ENCODE assay signal across 8 mouse cellular contexts in genomic region chr4:118134485-118135365, GRCm38 (mm10). TPM values are rescaled to one million over a fixed set of nuclear protein-coding genes. Genes with fewer than 3 reads are reported as not detected.
DNase-seq lines count a peak whose midpoint lies in the region; ATAC-seq and TF ChIP-seq lines count a peak whose summit lies in the region.

Gene St3gal3 (minus strand): TSS chr4:118134914.

- peak within 1 kb of the TSS; percentile 67 for H3K9ac ChIP-seq in forebrain, postnatal 0 days
- peak within 1 kb of the TSS; percentile 84 for H3K9ac ChIP-seq in lung, embryonic 15.5 days

- peaks cover 65% of the 10 kb centered on the region for H3K36me3 ChIP-seq in G1E (replicated peaks)
- H3K36me3 ChIP-seq in forebrain, postnatal 0 days (ENCODE audit: insufficient read depth), result peaks cover 32% of the 10 kb centered on the region
- H3K36me3 ChIP-seq in lung, embryonic 15.5 days, result peaks cover 36% of the 10 kb centered on the region

- H3K27ac ChIP-seq in forebrain, postnatal 0 days (ENCODE audit: low read depth, low read length), result 0 out of 2 replicates have a peak within 1 kb of the TSS, but pooled peaks have one; percentile 16
- peak within 1 kb of the TSS; percentile 64 for H3K27ac ChIP-seq in lung, embryonic 15.5 days

- H3K4me1 ChIP-seq in G1E (ENCODE audit: insufficient read depth, low read depth, low read length), result peaks cover 39% of the 10 kb centered on the region
- peaks cover 7% of the 10 kb centered on the region for H3K4me1 ChIP-seq in forebrain, postnatal 0 days (ENCODE audit: insufficient read depth)
- H3K4me1 ChIP-seq in lung, embryonic 15.5 days, result peaks cover 13% of the 10 kb centered on the region

- no peaks in the 10 kb centered on the region for H3K27me3 ChIP-seq in G1E (ENCODE audit: insufficient read depth, low read length)
- H3K27me3 ChIP-seq in forebrain, postnatal 0 days (ENCODE audit: insufficient read depth, low read length), result no peaks in the 10 kb centered on the region
- no peaks in the 10 kb centered on the region for H3K27me3 ChIP-seq in lung, embryonic 15.5 days

- no peaks in the 10 kb centered on the region for H3K9me3 ChIP-seq in G1E (replicated peaks)
- no peaks in the 10 kb centered on the region for H3K9me3 ChIP-seq in forebrain, postnatal 0 days (ENCODE audit: low read length)
- no peaks in the 10 kb centered on the region for H3K9me3 ChIP-seq in lung, embryonic 15.5 days

- WGBS in forebrain, postnatal 0 days, result 1% methylated on average over 73 of the region's 84 CpGs
- under 1% methylated on average over 83 of the region's 84 CpGs for WGBS in lung, embryonic 15.5 days

- TF ChIP-seq CTCF in G1E (IDR thresholded peaks at IDR 0.05; ENCODE audit: low read depth, low read length), result no peak
- TF ChIP-seq CTCF in forebrain, postnatal 0 days (IDR thresholded peaks at IDR 0.05; ENCODE audit: low read depth), result 0 out of 2 replicates have a peak, but pooled peaks have one; percentile 1

- ATAC-seq in G1E (ENCODE audit: extremely low read depth, insufficient number of reproducible peaks, low FRiP score, poor library complexity, severe bottlenecking), result peak; percentile 90
- ATAC-seq in forebrain, postnatal 0 days, result peak; percentile 99
- ATAC-seq in lung, embryonic 15.5 days (ENCODE audit: borderline replicate concordance, extremely low read depth, low FRiP score, low TSS enrichment), result peak; percentile 99

- peak within 1 kb of the TSS; percentile 81 for H3K4me2 ChIP-seq in forebrain, postnatal 0 days (ENCODE audit: low read depth)
- H3K4me2 ChIP-seq in lung, embryonic 15.5 days, result peak within 1 kb of the TSS; percentile 80

- peak within 1 kb of the TSS; percentile 91 for H3K4me3 ChIP-seq in G1E (ENCODE audit: low read depth, low read length)
- H3K4me3 ChIP-seq in forebrain, postnatal 0 days (ENCODE audit: low read depth, low read length), result peak within 1 kb of the TSS; percentile 99
- H3K4me3 ChIP-seq in lung, embryonic 15.5 days, result peak within 1 kb of the TSS; percentile 97

- peak; percentile 98 for DNase-seq in G1E (ENCODE audit: low spot score)
- peak; percentile 98 to 99 for DNase-seq in cerebellum, adult 18-20 months
- DNase-seq in forebrain, postnatal 0 days, result peak; percentile 97
- peak; percentile 99 for DNase-seq in heart, postnatal 4 days
- peak; percentile 95 to 98 for DNase-seq in layer of hippocampus, adult 8-10 months (ENCODE audit: low spot score in 2 of 2)
- DNase-seq in ovary, adult 18-20 months (ENCODE audit: low spot score), result peak; percentile 95
- DNase-seq in thymus, postnatal 0 days (ENCODE audit: low spot score), result peak; percentile 92

RNA-seq across cellular contexts. Expression of gene St3gal3, which starts in this region (rescaled TPM):
- total RNA-seq in G1E (2014; fragmentation: Nextera tagmentation), result 13.4 and 24.6 TPM in 2 replicates
- total RNA-seq in G1E (2017), result 6.9 and 10.3 TPM in 2 replicates
- polyA plus RNA-seq in G1E (2012), result 13.8 and 13.9 TPM in 2 replicates
- total RNA-seq in forebrain, postnatal 0 days (2014; rRNA removed), result 32.6 and 36.1 TPM in 2 replicates
- 11.2 and 11.3 TPM in 2 replicates for polyA plus RNA-seq in forebrain, postnatal 0 days (2015; fragmentation: Nextera tagmentation; extraction: Ambion mirVana)
- 10 to 100 TPM; 27.1 to 29.2 TPM for total RNA-seq in heart, postnatal 4 days (2021)
- total RNA-seq in layer of hippocampus, adult 8-10 months (2022), result 10 to 100 TPM; 38.4 to 49.5 (median 44.6) TPM
- polyA plus RNA-seq in lung, embryonic 15.5 days (2015; fragmentation: Nextera tagmentation; extraction: Ambion mirVana), result 8.1 and 9.1 TPM in 2 replicates
- 4.2 and 4.7 TPM in 2 replicates for polyA plus RNA-seq in thymus, postnatal 0 days (2015; fragmentation: Nextera tagmentation; extraction: Ambion mirVana)

Comparison
In these comparisons a context has a peak if more than half of its experiments do, and no peak if none do; other contexts are left out.
1. Peak in every context shown above with its lines: DNase-seq, ATAC-seq, H3K4me3 ChIP-seq and H3K27ac ChIP-seq.